Mouse (Mus musculus) A20 (cell line): ENCODE data around the gene Rdh7.
"Not testable (repeated sequence)": the region's sequence is repeated elsewhere in the genome, so short reads cannot be mapped to it uniquely, and the experiment has no call there.

Experiments used
- DNase-seq: peaks from one replicate; pipeline ENCODE4 v3.0.0-alpha.2; 2011; ENCODE audit warnings: low read depth, low spot score

Gene Rdh7

GRCm38 (mm10) chr10:127888605-127889004 lies at the start of gene Rdh7:
Rdh7 (minus strand) TSS chr10:127888817.
- no peak for DNase-seq

- DNase-seq: peak; percentile 58
Measured at GRCm38 (mm10) chr10:127937428-127938010, 48.9 kb upstream of the Rdh7 start.

- no peak for DNase-seq
Measured at GRCm38 (mm10) chr10:127936747-127937409, 48.3 kb upstream of the Rdh7 start.

- DNase-seq: no peak
Measured at GRCm38 (mm10) chr10:127936271-127936670, 47.7 kb upstream of the Rdh7 start.

- peak; percentile 6 for DNase-seq
Measured at GRCm38 (mm10) chr10:127932290-127932926, 43.8 kb upstream of the Rdh7 start.

GRCm38 (mm10) chr10:127927737-127928136 lies 39.1 kb upstream of the Rdh7 start:
- DNase-seq: no peak

GRCm38 (mm10) chr10:127924597-127925378 lies 36.2 kb upstream of the Rdh7 start:
- DNase-seq: no peak

- DNase-seq: no peak
Measured at GRCm38 (mm10) chr10:127923024-127923423, 34.4 kb upstream of the Rdh7 start.

GRCm38 (mm10) chr10:127922241-127922640 lies 33.6 kb upstream of the Rdh7 start:
- DNase-seq: no peak

GRCm38 (mm10) chr10:127917651-127918050 lies 29.0 kb upstream of the Rdh7 start:
- DNase-seq: no peak

- not testable (repeated sequence) for DNase-seq
Measured at GRCm38 (mm10) chr10:127917183-127917582, 28.6 kb upstream of the Rdh7 start.

GRCm38 (mm10) chr10:127915578-127915977 lies 27.0 kb upstream of the Rdh7 start:
- no peak for DNase-seq

- no peak for DNase-seq
Measured at GRCm38 (mm10) chr10:127907386-127907951, 18.9 kb upstream of the Rdh7 start.

- no peak for DNase-seq
Measured at GRCm38 (mm10) chr10:127906138-127906537, 17.5 kb upstream of the Rdh7 start.

- no peak for DNase-seq
Measured at GRCm38 (mm10) chr10:127904718-127905446, 16.3 kb upstream of the Rdh7 start.

GRCm38 (mm10) chr10:127903116-127903515 lies 14.5 kb upstream of the Rdh7 start:
- no peak for DNase-seq

GRCm38 (mm10) chr10:127901751-127902150 lies 13.1 kb upstream of the Rdh7 start:
- DNase-seq: no peak

- DNase-seq: no peak
Measured at GRCm38 (mm10) chr10:127899783-127900182, 11.2 kb upstream of the Rdh7 start.

- no peak for DNase-seq
Measured at GRCm38 (mm10) chr10:127898218-127898617, 9.6 kb upstream of the Rdh7 start, which contains the start of gene Sdr9c7. Sdr9c7 (plus strand) TSS chr10:127898518.

GRCm38 (mm10) chr10:127897506-127897905 lies 8.9 kb upstream of the Rdh7 start:
- no peak for DNase-seq

- no peak for DNase-seq
Measured at GRCm38 (mm10) chr10:127896705-127897104, 8.1 kb upstream of the Rdh7 start.
